Mouse (Mus musculus) stomach, postnatal 0 days (tissue): ENCODE measurements around the gene Fstl4.

ENCODE experiments used
- CTCF ChIP-seq: IDR thresholded peaks from 2 replicates; pipeline ENCODE4 v1.5.1; 2016; ENCODE audit warnings: antibody characterized with exemption, low read depth, mild to moderate bottlenecking, moderate library complexity
- EP300 ChIP-seq: optimal IDR thresholded peaks from 2 replicates; pipeline ENCODE3; 2016; ENCODE audit warnings: antibody characterized with exemption

DNA sequence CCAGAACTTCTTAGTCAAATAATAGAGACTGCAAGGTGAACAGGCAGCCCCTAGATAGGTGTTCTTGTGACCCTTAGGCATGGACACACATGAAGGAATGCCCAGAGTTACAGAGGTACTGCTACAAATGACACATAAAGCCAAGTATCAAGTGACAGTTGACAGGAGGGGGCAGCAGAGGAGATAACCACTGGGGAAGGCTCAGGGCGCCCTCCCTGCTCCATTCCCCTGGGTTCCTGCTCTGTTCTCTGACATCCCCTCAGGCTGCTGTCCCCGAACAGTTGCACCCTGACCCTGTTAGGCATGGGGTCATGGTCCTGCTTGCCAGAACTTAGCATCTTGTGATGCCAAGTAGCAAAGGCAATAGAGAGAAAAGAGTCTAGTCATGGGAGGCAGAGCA is 402.0 kb downstream of the Fstl4 start:
- TF ChIP-seq CTCF (no peak), EP300 (no peak)
